Mouse (Mus musculus): Measurements from ENCODE around the gene Nup210. TPM values are rescaled to one million over a fixed set of nuclear protein-coding genes. Genes with fewer than 3 reads are reported as not detected.

Gene Nup210
- polyA plus RNA-seq, 1 experiment from 2014 or later = 15.8 TPM

GRCm38 (mm10) chr6:91004157-91004556 is 112.5 kb downstream of the Nup210 start:
- Histone ChIP-seq H3K9ac (ENCODE audit: low read length) (no peak overlapping the region), H3K27me3 (ENCODE audit: control insufficient read depth, insufficient read depth, low read length) (no peaks in the 10 kb centered on the region), H3K4me2 (no peak overlapping the region), H3K4me3 (ENCODE audit: low read depth, low read length) (no peak overlapping the region), H3K36me3 (ENCODE audit: control insufficient read depth, insufficient read depth, low read length) (no peaks in the 10 kb centered on the region), H3K9me3 (ENCODE audit: control insufficient read depth, low read length) (no peaks in the 10 kb centered on the region), H3K27ac (ENCODE audit: low read depth, low read length) (no peak overlapping the region), H3K4me1 (ENCODE audit: control insufficient read depth, insufficient read depth, low read length) (peaks cover 6% of the 10 kb centered on the region)
- WGBS = 86% methylated on average over 2 of the region's 2 CpGs
- ATAC-seq (ENCODE audit: low FRiP score) (no peak), DNase-seq (ENCODE audit: low spot score, missing footprints) (no peak)

- ATAC-seq (ENCODE audit: low FRiP score) (no peak), DNase-seq (ENCODE audit: low spot score, missing footprints) (no peak)
- no peaks in the 10 kb centered on the region for H3K9me3 ChIP-seq (ENCODE audit: control insufficient read depth, low read length)
- no peak overlapping the region for H3K27ac ChIP-seq (ENCODE audit: low read depth, low read length)
- H3K9ac ChIP-seq (ENCODE audit: low read length) = no peak overlapping the region
- 27% methylated on average over 3 of the region's 3 CpGs for WGBS
- no peak overlapping the region for H3K4me3 ChIP-seq (ENCODE audit: low read depth, low read length)
- H3K4me2 ChIP-seq = no peak overlapping the region
- H3K4me1 ChIP-seq (ENCODE audit: control insufficient read depth, insufficient read depth, low read length) = peaks cover 6% of the 10 kb centered on the region
- no peaks in the 10 kb centered on the region for H3K36me3 ChIP-seq (ENCODE audit: control insufficient read depth, insufficient read depth, low read length)
- no peaks in the 10 kb centered on the region for H3K27me3 ChIP-seq (ENCODE audit: control insufficient read depth, insufficient read depth, low read length)
Observed at GRCm38 (mm10) chr6:91003310-91003995, 113.2 kb downstream of the Nup210 start.

- no peak overlapping the region; the same call in 1 of the 2 replicates for H3K4me2 ChIP-seq
- ATAC-seq (ENCODE audit: low FRiP score) = no peak
- H3K27ac ChIP-seq (ENCODE audit: low read depth, low read length) = no peak overlapping the region
- DNase-seq (ENCODE audit: low spot score, missing footprints) = no peak
- H3K27me3 ChIP-seq (ENCODE audit: control insufficient read depth, insufficient read depth, low read length) = no peaks in the 10 kb centered on the region
- no peaks in the 10 kb centered on the region for H3K36me3 ChIP-seq (ENCODE audit: control insufficient read depth, insufficient read depth, low read length)
- no peak overlapping the region for H3K9ac ChIP-seq (ENCODE audit: low read length)
- no peak overlapping the region for H3K4me3 ChIP-seq (ENCODE audit: low read depth, low read length)
- no peaks in the 10 kb centered on the region for H3K9me3 ChIP-seq (ENCODE audit: control insufficient read depth, low read length)
- WGBS = 39% methylated on average over 7 of the region's 7 CpGs
- peaks cover 6% of the 10 kb centered on the region for H3K4me1 ChIP-seq (ENCODE audit: control insufficient read depth, insufficient read depth, low read length)
Observed at GRCm38 (mm10) chr6:91001566-91001965, 115.1 kb downstream of the Nup210 start.

- Histone ChIP-seq H3K36me3 (ENCODE audit: control insufficient read depth, insufficient read depth, low read length) (no peaks in the 10 kb centered on the region), H3K9ac (ENCODE audit: low read length) (0 out of 2 replicates have a peak overlapping the region, but pooled peaks have one; percentile 38), H3K4me3 (ENCODE audit: low read depth, low read length) (no peak overlapping the region), H3K9me3 (ENCODE audit: control insufficient read depth, low read length) (no peaks in the 10 kb centered on the region), H3K4me2 (peak overlapping the region; percentile 35), H3K4me1 (ENCODE audit: control insufficient read depth, insufficient read depth, low read length) (peaks cover 6% of the 10 kb centered on the region), H3K27ac (ENCODE audit: low read depth, low read length) (no peak overlapping the region), H3K27me3 (ENCODE audit: control insufficient read depth, insufficient read depth, low read length) (no peaks in the 10 kb centered on the region)
- 6% methylated on average over 15 of the region's 15 CpGs for WGBS
- DNase-seq (ENCODE audit: low spot score, missing footprints) (peak; percentile 88), ATAC-seq (ENCODE audit: low FRiP score) (peak; percentile 73; the same call in 1 of the 2 replicates)
Observed at GRCm38 (mm10) chr6:91000819-91001525, 115.7 kb downstream of the Nup210 start.

GRCm38 (mm10) chr6:90999176-90999575 is 117.5 kb downstream of the Nup210 start:
- Histone ChIP-seq H3K9me3 (ENCODE audit: control insufficient read depth, low read length) (no peaks in the 10 kb centered on the region), H3K36me3 (ENCODE audit: control insufficient read depth, insufficient read depth, low read length) (no peaks in the 10 kb centered on the region), H3K27me3 (ENCODE audit: control insufficient read depth, insufficient read depth, low read length) (no peaks in the 10 kb centered on the region), H3K27ac (ENCODE audit: low read depth, low read length) (no peak overlapping the region), H3K4me2 (no peak overlapping the region), H3K4me1 (ENCODE audit: control insufficient read depth, insufficient read depth, low read length) (peaks cover 6% of the 10 kb centered on the region), H3K4me3 (ENCODE audit: low read depth, low read length) (no peak overlapping the region), H3K9ac (ENCODE audit: low read length) (no peak overlapping the region)
- 91% methylated on average over 4 of the region's 4 CpGs for WGBS
- ATAC-seq (ENCODE audit: low FRiP score) (no peak), DNase-seq (ENCODE audit: low spot score, missing footprints) (no peak)

GRCm38 (mm10) chr6:90997025-90997424 is 119.6 kb downstream of the Nup210 start:
- Histone ChIP-seq H3K4me2 (no peak overlapping the region), H3K36me3 (ENCODE audit: control insufficient read depth, insufficient read depth, low read length) (no peaks in the 10 kb centered on the region), H3K9me3 (ENCODE audit: control insufficient read depth, low read length) (peaks cover 3% of the 10 kb centered on the region; the same call in 1 of the 2 replicates), H3K27me3 (ENCODE audit: control insufficient read depth, insufficient read depth, low read length) (no peaks in the 10 kb centered on the region), H3K9ac (ENCODE audit: low read length) (no peak overlapping the region), H3K4me3 (ENCODE audit: low read depth, low read length) (no peak overlapping the region), H3K4me1 (ENCODE audit: control insufficient read depth, insufficient read depth, low read length) (peaks cover 6% of the 10 kb centered on the region), H3K27ac (ENCODE audit: low read depth, low read length) (no peak overlapping the region)
- DNase-seq (ENCODE audit: low spot score, missing footprints) = no peak
- ATAC-seq (ENCODE audit: low FRiP score) = no peak
- 93% methylated on average over 3 of the region's 3 CpGs for WGBS

GRCm38 (mm10) chr6:90996181-90996580 is 120.4 kb downstream of the Nup210 start:
- 89% methylated on average over 2 of the region's 2 CpGs for WGBS
- Histone ChIP-seq H3K27me3 (ENCODE audit: control insufficient read depth, insufficient read depth, low read length) (no peaks in the 10 kb centered on the region), H3K4me1 (ENCODE audit: control insufficient read depth, insufficient read depth, low read length) (peaks cover 4% of the 10 kb centered on the region), H3K9me3 (ENCODE audit: control insufficient read depth, low read length) (peaks cover 3% of the 10 kb centered on the region; the same call in 1 of the 2 replicates), H3K27ac (ENCODE audit: low read depth, low read length) (no peak overlapping the region), H3K4me3 (ENCODE audit: low read depth, low read length) (no peak overlapping the region), H3K9ac (ENCODE audit: low read length) (no peak overlapping the region), H3K4me2 (no peak overlapping the region), H3K36me3 (ENCODE audit: control insufficient read depth, insufficient read depth, low read length) (no peaks in the 10 kb centered on the region)
- no peak for ATAC-seq (ENCODE audit: low FRiP score)
- no peak for DNase-seq (ENCODE audit: low spot score, missing footprints)

GRCm38 (mm10) chr6:90988648-90989317 is 127.8 kb downstream of the Nup210 start, which contains the start of gene Iqsec1:
Gene Iqsec1 (minus strand): TSS chr6:90988685.
- H3K4me2 ChIP-seq = peak within 1 kb of the TSS; percentile 100
- H3K27ac ChIP-seq (ENCODE audit: low read depth, low read length) = peak within 1 kb of the TSS; percentile 51; the same call in 1 of the 2 replicates
- peak within 1 kb of the TSS; percentile 73 for H3K9ac ChIP-seq (ENCODE audit: low read length)
- peaks cover 10% of the 10 kb centered on the region; the same call in 1 of the 2 replicates for H3K4me1 ChIP-seq (ENCODE audit: control insufficient read depth, insufficient read depth, low read length)
- H3K27me3 ChIP-seq (ENCODE audit: control insufficient read depth, insufficient read depth, low read length) = peaks cover 4% of the 10 kb centered on the region
- peak within 1 kb of the TSS; percentile 70 for H3K4me3 ChIP-seq (ENCODE audit: low read depth, low read length)
- H3K9me3 ChIP-seq (ENCODE audit: control insufficient read depth, low read length) = peaks cover 3% of the 10 kb centered on the region; the same call in 1 of the 2 replicates
- DNase-seq (ENCODE audit: low spot score, missing footprints) (peak; percentile 99), ATAC-seq (ENCODE audit: low FRiP score) (peak; percentile 97)
- 2% methylated on average over 24 of the region's 39 CpGs for WGBS
- no peaks in the 10 kb centered on the region for H3K36me3 ChIP-seq (ENCODE audit: control insufficient read depth, insufficient read depth, low read length)
